Mouse (Mus musculus) MEL (cell line): Measurements from ENCODE around the gene Car4.

Source experiments
- CHD2 ChIP-seq: IDR thresholded peaks from 2 replicates; pipeline ENCODE4 v1.6.1; 2011; ENCODE audit warnings: low read length, improper control_type of control experiment
- CTCF ChIP-seq, 3 experiments: IDR thresholded peaks in 2 of 3; conservative IDR thresholded peaks in 1 of 3; 2 replicates each; pipeline ENCODE4 v1.5.1; 2011 to 2012; ENCODE audit warnings: low read length in 3 of 3, low read depth in 2 of 3, mild to moderate bottlenecking in 2 of 3, improper control_type of control experiment in 1 of 3, inconsistent platforms in 1 of 3, mixed read lengths in 1 of 3, moderate library complexity in 1 of 3; ENCODE audit not compliant: control insufficient read depth in 1 of 3, insufficient read depth in 1 of 3, poor library complexity in 1 of 3, severe bottlenecking in 1 of 3
- EP300 ChIP-seq, 2 experiments: IDR thresholded peaks; 2 replicates each; pipeline ENCODE4 v1.6.1; 2011; ENCODE audit warnings: improper control_type of control experiment in 2 of 2, low read length in 2 of 2, low read depth in 1 of 2, mild to moderate bottlenecking in 1 of 2
- GATA1 ChIP-seq: IDR thresholded peaks from 2 replicates; pipeline ENCODE4 v1.6.1; 2011; ENCODE audit warnings: low read depth, low read length, improper control_type of control experiment
- HCFC1 ChIP-seq: IDR thresholded peaks from 2 replicates; pipeline ENCODE4 v1.6.1; 2012; ENCODE audit warnings: low read depth, mild to moderate bottlenecking, inconsistent platforms, low read length, improper control_type of control experiment, moderate library complexity
- MAZ ChIP-seq: IDR thresholded peaks from 2 replicates; pipeline ENCODE4 v1.6.1; 2012; ENCODE audit warnings: low read depth, mild to moderate bottlenecking, inconsistent platforms, low read length, improper control_type of control experiment
- POLR2A ChIP-seq, 2 experiments: IDR thresholded peaks; 2 replicates each; pipeline ENCODE4 v1.6.1; 2011 to 2012; ENCODE audit warnings: low read length in 2 of 2, mild to moderate bottlenecking in 2 of 2, control low read depth in 1 of 2, improper control_type of control experiment in 1 of 2, low read depth in 1 of 2, moderate library complexity in 1 of 2; ENCODE audit not compliant: control insufficient read depth in 1 of 2, insufficient read depth in 1 of 2, poor library complexity in 1 of 2
- POLR2AphosphoS2 ChIP-seq: IDR thresholded peaks from 2 replicates; pipeline ENCODE4 v1.6.1; 2011; ENCODE audit warnings: low read length, improper control_type of control experiment
- SMC3 ChIP-seq: IDR thresholded peaks from 2 replicates; pipeline ENCODE4 v1.6.1; 2011; ENCODE audit warnings: low read depth, low read length, improper control_type of control experiment
- USF2 ChIP-seq, 2 experiments: IDR thresholded peaks; 2 replicates each; pipeline ENCODE4 v1.6.1; 2011 to 2012; ENCODE audit warnings: improper control_type of control experiment in 2 of 2, low read length in 2 of 2, borderline replicate concordance in 1 of 2, inconsistent platforms in 1 of 2, low read depth in 1 of 2, mild to moderate bottlenecking in 1 of 2; ENCODE audit not compliant: insufficient read depth in 1 of 2
- ZC3H11A ChIP-seq: IDR thresholded peaks from 2 replicates; pipeline ENCODE4 v1.6.1; 2012; ENCODE audit warnings: low read depth, mild to moderate bottlenecking, inconsistent platforms, low read length, improper control_type of control experiment
- ZNF384 ChIP-seq: IDR thresholded peaks from 2 replicates; pipeline ENCODE4 v1.6.1; 2012; ENCODE audit warnings: low read depth, mild to moderate bottlenecking, inconsistent platforms, low read length, improper control_type of control experiment

GRCm38 (mm10) chr11:84956400-84956799, 1.2 kb upstream of the Car4 start:
- no peak for TF ChIP-seq CTCF (IDR thresholded peaks at IDR 0.05 in 2 of 3, conservative IDR thresholded peaks at IDR 0.05 in 1 of 3; ENCODE audit: control insufficient read depth in 1 of 3, insufficient read depth in 1 of 3, low read depth in 2 of 3, low read length in 3 of 3, poor library complexity in 1 of 3, severe bottlenecking in 1 of 3)
- no peak for TF ChIP-seq CHD2
- no peak for TF ChIP-seq SMC3
- TF ChIP-seq POLR2A (IDR thresholded peaks at IDR 0.05; ENCODE audit: control insufficient read depth in 1 of 2, insufficient read depth in 1 of 2, low read depth in 1 of 2, low read length in 2 of 2, poor library complexity in 1 of 2) = no peak
- no peak for TF ChIP-seq EP300 (IDR thresholded peaks at IDR 0.05; ENCODE audit: low read depth in 1 of 2, low read length in 2 of 2)
- no peak for TF ChIP-seq POLR2AphosphoS2
- no peak for TF ChIP-seq HCFC1
- TF ChIP-seq MAZ = no peak
- no peak for TF ChIP-seq GATA1
- TF ChIP-seq USF2 (IDR thresholded peaks at IDR 0.05; ENCODE audit: borderline replicate concordance in 1 of 2, insufficient read depth in 1 of 2, low read depth in 1 of 2, low read length in 2 of 2) = no peak
- TF ChIP-seq ZC3H11A = no peak
- no peak for TF ChIP-seq ZNF384
